Mouse (Mus musculus): Measurements from ENCODE around the gene Atxn1. TPM values are rescaled to one million over a fixed set of nuclear protein-coding genes. Genes with fewer than 3 reads are reported as not detected.
A peak's percentile ranks its signal among the peaks of the same experiment; 100 is the strongest.

Gene Atxn1
- total and polyA plus RNA-seq, 3 experiments: 0.39 to 1.1 TPM; not detected in 1

GRCm38 (mm10) chr13:45562011-45562410 is 402.8 kb downstream of the Atxn1 start:
- Histone ChIP-seq H3K27me3 (ENCODE audit: control insufficient read depth in 1 of 2, insufficient read depth in 2 of 2, low read length in 2 of 2) (no peaks in the 10 kb centered on the region), H3K79me2 (ENCODE audit: control insufficient read depth, insufficient read depth, low read length, poor library complexity) (no peaks in the 10 kb centered on the region), H3K4me3 (ENCODE audit: control insufficient read depth in 1 of 2, insufficient read depth in 1 of 2, low read depth in 2 of 2, low read length in 2 of 2) (no peak overlapping the region), H3K4me1 (ENCODE audit: control insufficient read depth in 1 of 2, insufficient read depth in 2 of 2, low read length in 2 of 2) (no peaks in the 10 kb centered on the region), H3K36me3 (ENCODE audit: control insufficient read depth in 1 of 2, insufficient read depth in 2 of 2, low read length in 2 of 2) (no peaks in the 10 kb centered on the region), H3K9me3 (replicated peaks; ENCODE audit: insufficient read depth, low read length) (no peaks in the 10 kb centered on the region), H3K9ac (ENCODE audit: control insufficient read depth, low read depth, low read length, poor library complexity, severe bottlenecking) (no peak overlapping the region), H3K27ac (ENCODE audit: control insufficient read depth, low read depth, low read length) (no peak overlapping the region)
- no peak for DNase-seq (ENCODE audit: low read depth, low spot score)
- no peak for TF ChIP-seq RCOR1 (IDR thresholded peaks at IDR 0.05; ENCODE audit: low read depth, low read length)
- no peak for TF ChIP-seq POLR2AphosphoS2 (IDR thresholded peaks at IDR 0.05; ENCODE audit: low read length)
- no peak for TF ChIP-seq POLR2A (IDR thresholded peaks at IDR 0.05; ENCODE audit: control insufficient read depth in 1 of 2, insufficient read depth in 1 of 2, low read depth in 1 of 2, low read length in 2 of 2, poor library complexity in 1 of 2)
- no peak for TF ChIP-seq UBTF (IDR thresholded peaks at IDR 0.05; ENCODE audit: borderline replicate concordance, insufficient read depth, low read depth, low read length)
- no peak for TF ChIP-seq E2F4 (IDR thresholded peaks at IDR 0.05; ENCODE audit: borderline replicate concordance, low read depth, low read length)
- TF ChIP-seq GATA1 (IDR thresholded peaks at IDR 0.05; ENCODE audit: low read depth, low read length): no peak
- TF ChIP-seq USF1 (IDR thresholded peaks at IDR 0.05; ENCODE audit: low read depth, low read length): no peak
- TF ChIP-seq BHLHE40 (IDR thresholded peaks at IDR 0.05; ENCODE audit: borderline replicate concordance, low read depth, low read length): no peak
- TF ChIP-seq ELF1 (IDR thresholded peaks at IDR 0.05; ENCODE audit: low read depth, low read length): no peak
- TF ChIP-seq ZKSCAN1 (IDR thresholded peaks at IDR 0.05; ENCODE audit: low read depth, low read length): no peak
- TF ChIP-seq GABPA (IDR thresholded peaks at IDR 0.05; ENCODE audit: low read depth, low read length): no peak
- no peak for TF ChIP-seq POLR2AphosphoS5 (IDR thresholded peaks at IDR 0.05; ENCODE audit: borderline replicate concordance, low read depth, low read length)
- no peak for TF ChIP-seq TAL1 (IDR thresholded peaks at IDR 0.05; ENCODE audit: low read length)
- no peak for TF ChIP-seq ZMIZ1 (IDR thresholded peaks at IDR 0.05; ENCODE audit: low read depth, low read length)

- H3K4me3 ChIP-seq (ENCODE audit: control insufficient read depth in 1 of 2, insufficient read depth in 1 of 2, low read depth in 2 of 2, low read length in 2 of 2): no peak overlapping the region
- TF ChIP-seq RAD21 (IDR thresholded peaks at IDR 0.05; ENCODE audit: low read depth, low read length) (peak; percentile 29), MXI1 (IDR thresholded peaks at IDR 0.05; ENCODE audit: low read depth, low read length) (no peak), TBP (IDR thresholded peaks at IDR 0.05; ENCODE audit: low read depth, low read length) (no peak), SMC3 (IDR thresholded peaks at IDR 0.05; ENCODE audit: low read depth, low read length) (peak; percentile 65), POLR2AphosphoS5 (IDR thresholded peaks at IDR 0.05; ENCODE audit: borderline replicate concordance, low read depth, low read length) (no peak), JUND (IDR thresholded peaks at IDR 0.05; ENCODE audit: low read depth, low read length) (no peak), ELF1 (IDR thresholded peaks at IDR 0.05; ENCODE audit: low read depth, low read length) (peak; percentile 21; the same call in 1 of the 2 replicates), CTCF (IDR thresholded peaks at IDR 0.05 in 2 of 3, conservative IDR thresholded peaks at IDR 0.05 in 1 of 3; ENCODE audit: control insufficient read depth in 1 of 3, insufficient read depth in 1 of 3, low read depth in 2 of 3, low read length in 3 of 3, poor library complexity in 1 of 3, severe bottlenecking in 1 of 3) (peak; percentile 63 to 79 (median 71)), RCOR1 (IDR thresholded peaks at IDR 0.05; ENCODE audit: low read depth, low read length) (no peak)
- peak; percentile 58 for DNase-seq (ENCODE audit: low read depth, low spot score)
- H3K9me3 ChIP-seq (replicated peaks; ENCODE audit: insufficient read depth, low read length): no peaks in the 10 kb centered on the region
- no peak overlapping the region for H3K27ac ChIP-seq (ENCODE audit: control insufficient read depth, low read depth, low read length)
- H3K27me3 ChIP-seq (ENCODE audit: control insufficient read depth in 1 of 2, insufficient read depth in 2 of 2, low read length in 2 of 2): no peaks in the 10 kb centered on the region
- no peaks in the 10 kb centered on the region for H3K79me2 ChIP-seq (ENCODE audit: control insufficient read depth, insufficient read depth, low read length, poor library complexity)
- no peak overlapping the region for H3K9ac ChIP-seq (ENCODE audit: control insufficient read depth, low read depth, low read length, poor library complexity, severe bottlenecking)
- no peaks in the 10 kb centered on the region for H3K36me3 ChIP-seq (ENCODE audit: control insufficient read depth in 1 of 2, insufficient read depth in 2 of 2, low read length in 2 of 2)
- H3K4me1 ChIP-seq (ENCODE audit: control insufficient read depth in 1 of 2, insufficient read depth in 2 of 2, low read length in 2 of 2): no peaks in the 10 kb centered on the region
Measured at GRCm38 (mm10) chr13:45560543-45560942, 404.3 kb downstream of the Atxn1 start.
